Mouse (Mus musculus): ENCODE data around the gene Ugt2b37. TPM values are rescaled to one million over a fixed set of nuclear protein-coding genes. Genes with fewer than 3 reads are reported as not detected.
"Not testable (repeated sequence)": the region's sequence is repeated elsewhere in the genome, so short reads cannot be mapped to it uniquely, and the experiment has no call there.

Gene Ugt2b37
- not detected for total RNA-seq (2021)
- long read RNA-seq, experiment 1 = 0 reads
- long read RNA-seq, experiment 2 = 0 reads

DNA sequence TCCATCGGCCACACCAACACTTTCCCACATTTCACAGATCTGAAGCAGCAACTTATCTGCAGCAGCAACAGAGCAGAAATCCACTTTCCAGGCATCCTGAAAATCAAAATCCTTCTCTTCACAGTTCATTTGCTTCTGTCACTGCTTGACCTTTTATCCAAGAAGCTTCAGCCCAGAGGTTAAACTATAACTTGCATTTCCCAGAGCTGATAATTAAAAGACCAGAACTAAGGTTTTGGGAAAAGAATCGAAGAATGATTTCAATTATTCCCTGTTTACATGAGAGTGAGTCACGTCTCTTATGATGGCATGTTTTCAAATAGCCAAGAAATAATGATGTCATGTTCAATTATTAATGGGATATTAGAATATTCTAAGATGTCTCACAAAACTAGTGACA lies at the start of gene Ugt2b37:
Ugt2b37 (minus strand) TSS at position 129 of the 400 bp plus-strand sequence.
- DNase-seq = not testable (repeated sequence)

DNA sequence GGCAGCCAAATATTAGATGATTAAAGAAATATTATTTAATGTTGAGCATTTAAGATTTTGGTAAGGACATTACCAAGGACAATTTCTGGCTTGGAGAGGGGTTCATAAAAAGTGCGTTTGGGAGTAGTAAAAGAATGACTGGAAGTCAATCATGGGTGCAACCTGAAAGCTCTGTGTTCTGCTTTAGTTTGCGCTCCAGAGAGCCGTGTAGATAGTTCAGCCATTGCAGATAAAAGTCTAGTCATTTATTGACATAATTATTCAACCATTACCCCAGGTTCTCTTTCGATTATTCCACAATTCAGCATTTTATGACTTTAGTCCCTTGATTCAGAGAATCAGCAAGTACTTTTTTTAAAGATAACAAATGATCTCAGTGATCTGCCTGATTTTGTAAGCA lies 31.6 kb upstream of the Ugt2b37 start:
- not testable (repeated sequence) for DNase-seq

GRCm38 (mm10) chr5:87275986-87276385 lies 21.4 kb upstream of the Ugt2b37 start:
- DNase-seq = not testable (repeated sequence)

DNA sequence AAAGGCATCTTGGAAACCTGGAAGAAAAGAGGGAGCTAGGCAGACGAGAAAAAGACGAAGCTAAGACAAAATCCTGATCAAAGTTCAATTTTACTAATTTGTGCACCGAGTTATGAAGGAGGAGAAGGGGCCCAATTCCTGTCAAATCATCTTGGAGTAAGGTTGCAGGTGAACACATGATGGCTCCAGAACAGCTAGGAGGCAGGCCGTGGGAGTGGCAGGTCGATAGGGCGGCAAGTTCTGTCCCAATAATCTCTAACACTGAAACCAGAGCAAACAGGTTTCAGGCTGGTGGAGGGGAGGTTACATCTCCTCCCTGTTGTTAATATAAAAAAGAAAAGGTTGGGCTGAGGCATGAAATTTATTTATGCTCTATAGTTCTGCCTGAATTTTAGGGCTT lies 21.0 kb upstream of the Ugt2b37 start:
- DNase-seq = no peak

- DNase-seq = no peak
Observed at GRCm38 (mm10) chr5:87255831-87256230, 1.2 kb upstream of the Ugt2b37 start.

GRCm38 (mm10) chr5:87242140-87242539 lies 12.5 kb downstream of the Ugt2b37 start:
- not testable (repeated sequence) for DNase-seq

GRCm38 (mm10) chr5:87196430-87196829 lies 58.2 kb downstream of the Ugt2b37 start:
- not testable (repeated sequence) for DNase-seq

Other genes starting within 250 kb of the Ugt2b37 start
- not detected for gene Ugt2b36, start 162.2 kb downstream of the Ugt2b37 start, total RNA-seq (2021)
- not detected for gene Ugt2b5, start 114.5 kb downstream of the Ugt2b37 start, total RNA-seq (2021)
- not detected for gene Ugt2a3, start 82.4 kb upstream of the Ugt2b37 start, total RNA-seq (2021)
- not detected for gene Ugt2b38, start 169.4 kb upstream of the Ugt2b37 start, total RNA-seq (2021)
- not detected for gene Ugt2a2, start 227.5 kb upstream of the Ugt2b37 start, total RNA-seq (2021)
- not detected for gene Gm43638, start 232.0 kb upstream of the Ugt2b37 start, total RNA-seq (2021)
- not detected for gene Ugt2a1, start 236.1 kb upstream of the Ugt2b37 start, total RNA-seq (2021)

All from gastrocnemius, postnatal 25 days (tissue).